Mouse (Mus musculus) heart, postnatal 0 days (tissue): Measurements from ENCODE around the gene Slc23a2.

Experiments used
- CTCF ChIP-seq: IDR thresholded peaks from 2 replicates; pipeline ENCODE4 v1.5.1; 2016; ENCODE audit warnings: antibody characterized with exemption, control low read depth, low read depth
- EP300 ChIP-seq: IDR thresholded peaks from 2 replicates; pipeline ENCODE4 v1.6.1; 2016; ENCODE audit warnings: antibody characterized with exemption, low read depth

DNA sequence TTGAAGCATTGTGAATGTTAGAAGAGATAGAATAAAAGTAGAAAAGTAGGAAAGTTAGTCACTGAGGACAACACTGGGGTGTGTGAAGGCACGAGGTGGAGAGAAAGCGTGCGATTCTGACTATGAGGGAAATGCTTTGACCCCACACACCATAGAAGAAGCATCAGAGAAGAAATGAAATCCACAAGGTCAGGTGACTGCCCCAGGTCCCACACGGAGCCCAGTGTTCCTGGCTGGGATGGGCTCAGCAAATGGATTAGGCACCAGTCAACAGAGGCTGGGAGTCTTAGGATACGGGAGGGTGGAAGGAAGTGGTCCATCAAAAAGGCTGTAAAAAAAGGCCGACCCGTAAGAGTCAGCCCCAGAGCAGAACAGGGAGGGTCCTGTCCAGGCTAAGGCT is 124.5 kb downstream of the Slc23a2 start:
- no peak for TF ChIP-seq CTCF
- TF ChIP-seq EP300: no peak
